Mouse (Mus musculus) testis, postnatal 14 days (tissue): ENCODE data around the gene Pdlim1.

ENCODE experiments used
- DNase-seq: peaks from one replicate; pipeline ENCODE4 v3.0.0; 2021; ENCODE audit warnings: low spot score

Pdlim1 gene

GRCm38 (mm10) chr19:40284704-40285103 lies 13.1 kb upstream of the Pdlim1 start:
- no peak for DNase-seq

- DNase-seq = no peak
Observed at GRCm38 (mm10) chr19:40283415-40283814, 11.8 kb upstream of the Pdlim1 start.

- DNase-seq = no peak
Observed at GRCm38 (mm10) chr19:40278372-40279023, 6.9 kb upstream of the Pdlim1 start.

GRCm38 (mm10) chr19:40277494-40277893 lies 5.9 kb upstream of the Pdlim1 start:
- DNase-seq = no peak

- no peak for DNase-seq
Observed at GRCm38 (mm10) chr19:40275401-40276188, 4.0 kb upstream of the Pdlim1 start.

- no peak for DNase-seq
Observed at GRCm38 (mm10) chr19:40272674-40273073, 1.0 kb upstream of the Pdlim1 start.

- DNase-seq = no peak
Observed at GRCm38 (mm10) chr19:40270351-40271307, 1.0 kb downstream of the Pdlim1 start.

GRCm38 (mm10) chr19:40269526-40269925 lies 2.1 kb downstream of the Pdlim1 start:
- no peak for DNase-seq

- no peak for DNase-seq
Observed at GRCm38 (mm10) chr19:40268493-40268892, 3.1 kb downstream of the Pdlim1 start.

- no peak for DNase-seq
Observed at GRCm38 (mm10) chr19:40267380-40267779, 4.3 kb downstream of the Pdlim1 start.

- DNase-seq = no peak
Observed at GRCm38 (mm10) chr19:40259485-40259884, 12.2 kb downstream of the Pdlim1 start.

- no peak for DNase-seq
Observed at GRCm38 (mm10) chr19:40257396-40257795, 14.2 kb downstream of the Pdlim1 start.

- no peak for DNase-seq
Observed at GRCm38 (mm10) chr19:40256376-40257050, 15.1 kb downstream of the Pdlim1 start.

- DNase-seq = no peak
Observed at GRCm38 (mm10) chr19:40255561-40255960, 16.1 kb downstream of the Pdlim1 start.

GRCm38 (mm10) chr19:40254741-40255140 lies 16.9 kb downstream of the Pdlim1 start:
- no peak for DNase-seq

- no peak for DNase-seq
Observed at GRCm38 (mm10) chr19:40253768-40254167, 17.9 kb downstream of the Pdlim1 start.

- DNase-seq = no peak
Observed at GRCm38 (mm10) chr19:40251115-40251514, 20.5 kb downstream of the Pdlim1 start.

- DNase-seq = no peak
Observed at GRCm38 (mm10) chr19:40249352-40249751, 22.3 kb downstream of the Pdlim1 start.

GRCm38 (mm10) chr19:40248476-40248875 lies 23.2 kb downstream of the Pdlim1 start:
- no peak for DNase-seq

- DNase-seq = no peak
Observed at GRCm38 (mm10) chr19:40247268-40247666, 24.4 kb downstream of the Pdlim1 start.

- DNase-seq = no peak
Observed at GRCm38 (mm10) chr19:40246646-40247267, 24.9 kb downstream of the Pdlim1 start.
